Mouse (Mus musculus): ENCODE measurements around the gene Ncor2.

DNA sequence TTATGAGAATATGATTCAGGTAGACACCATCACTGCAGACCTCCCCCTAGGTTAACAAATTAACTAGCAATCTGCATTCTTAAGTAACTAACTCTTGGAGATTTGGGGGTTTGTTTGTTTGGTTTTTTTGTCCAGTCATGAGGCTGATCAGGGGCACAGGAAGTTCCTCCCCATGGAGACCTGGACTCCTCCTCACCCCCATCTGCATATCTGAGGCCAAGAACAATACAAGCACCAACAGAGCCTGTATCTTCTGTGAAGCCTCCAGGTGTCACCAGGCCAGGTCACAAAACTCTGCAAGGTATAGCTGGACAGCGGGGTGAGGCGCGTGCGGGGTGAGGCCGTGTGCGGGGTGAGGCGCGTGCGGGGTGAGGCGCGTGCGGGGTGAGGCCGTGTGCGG lies 13.0 kb downstream of the Ncor2 start:
- TF ChIP-seq EP300 (IDR thresholded peaks at IDR 0.05; ENCODE audit: low read depth) = no peak
- TF ChIP-seq CTCF (IDR thresholded peaks at IDR 0.05; ENCODE audit: low read depth) = no peak

Data from liver, embryonic 14.5 days (tissue).